Mouse (Mus musculus) lung, embryonic 16.5 days (tissue): ENCODE measurements around the gene Ybx1. TPM values are rescaled to one million over a fixed set of nuclear protein-coding genes. Genes with fewer than 3 reads are reported as not detected.

Source experiments
- ATAC-seq: fragments of 200-750 bp; cut with Nextera tagmentation; 2 replicates; pipeline ENCODE4 v1.8.0; 2017; ENCODE audit warnings: low read depth, mild to moderate bottlenecking, moderate library complexity
- H3K27ac ChIP-seq: fragments of 300-500 bp; sonication (generic); 2 replicates; pipeline ENCODE4 v1.5.1; 2014; ENCODE audit warnings: mild to moderate bottlenecking, control low read depth, low read length
- H3K27me3 ChIP-seq: fragments of 300-500 bp; sonication (generic); 2 replicates; pipeline ENCODE4 v1.6.1; 2014; ENCODE audit warnings: low read depth, low read length, mixed read lengths; ENCODE audit not compliant: control insufficient read depth, insufficient read depth
- H3K36me3 ChIP-seq: fragments of 300-500 bp; sonication (generic); 2 replicates; pipeline ENCODE4 v1.6.1; 2014; ENCODE audit warnings: low read length; ENCODE audit not compliant: control insufficient read depth, insufficient read depth
- H3K4me1 ChIP-seq: fragments of 300-500 bp; sonication (generic); replicated peaks from 2 replicates; pipeline ENCODE4 v1.6.1; 2014; ENCODE audit warnings: low read length, mixed read lengths; ENCODE audit not compliant: control insufficient read depth, insufficient read depth
- H3K4me2 ChIP-seq: fragments of 300-500 bp; sonication (generic); 2 replicates; pipeline ENCODE4 v1.6.1; 2014; ENCODE audit warnings: low read depth, low read length, control low read depth
- H3K4me3 ChIP-seq: fragments of 300-500 bp; sonication (generic); 2 replicates; pipeline ENCODE4 v1.5.1; 2014; ENCODE audit warnings: mild to moderate bottlenecking, low read length, control low read depth
- H3K9ac ChIP-seq: fragments of 300-500 bp; sonication (generic); 2 replicates; pipeline ENCODE4 v1.6.1; 2014; ENCODE audit warnings: low read length, control low read depth
- H3K9me3 ChIP-seq: fragments of 300-500 bp; sonication (generic); 2 replicates; pipeline ENCODE4 v1.6.1; 2016; ENCODE audit warnings: low read length; ENCODE audit not compliant: control insufficient read depth
- WGBS: fragments of 180-500 bp; shearing (Covaris S2); extraction: QIAGEN DNeasy Blood & Tissue Kit; methylation state at CpG from one replicate; pipeline ENCODE4 v1.1.7; 2014; 5-methylcytosine and 5-hydroxymethylcytosine counted together
- polyA plus RNA-seq: library from polyadenylated mRNA; unstranded; fragments of >200 nt; fragmentation: Nextera tagmentation; extraction: Ambion mirVana; gene quantifications from 2 replicates; pipeline ENCODE4 v1.2.1, GENCODE M21; 2015

The Ybx1 gene
- polyA plus RNA-seq, 1 experiment from 2014 or later, result 442 TPM

DNA sequence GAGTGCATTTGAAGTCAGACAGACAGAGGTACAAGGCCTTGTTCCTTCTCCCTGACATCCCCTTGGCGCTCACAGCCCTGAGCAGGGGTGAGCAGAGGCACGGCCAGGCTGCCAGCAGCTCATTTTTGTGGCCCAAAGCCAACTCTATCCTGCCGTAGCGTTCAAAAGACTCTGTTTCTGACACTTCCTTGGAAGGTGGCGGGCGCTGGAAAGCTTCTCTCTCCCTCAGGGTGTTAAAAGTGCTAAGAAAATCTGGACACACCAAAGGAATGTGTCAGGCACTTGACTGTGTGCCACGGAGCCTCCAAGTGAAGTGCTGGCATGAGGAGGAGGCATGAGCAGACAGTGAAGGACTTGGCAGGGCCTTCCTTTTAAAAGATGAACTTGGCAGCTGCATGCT is 48.8 kb downstream of the Ybx1 start:
- Histone ChIP-seq H3K36me3 (peaks cover 10% of the 10 kb centered on the region; the same call in 1 of the 2 replicates), H3K27ac (peak overlapping the region; percentile 61), H3K4me2 (no peak overlapping the region), H3K27me3 (no peaks in the 10 kb centered on the region), H3K4me1 (peaks cover 27% of the 10 kb centered on the region), H3K9me3 (no peaks in the 10 kb centered on the region), H3K9ac (peak overlapping the region; percentile 21; the same call in 1 of the 2 replicates), H3K4me3 (no peak overlapping the region)
- peak; percentile 31 for ATAC-seq
- 25% methylated on average over 7 of the region's 7 CpGs for WGBS

DNA sequence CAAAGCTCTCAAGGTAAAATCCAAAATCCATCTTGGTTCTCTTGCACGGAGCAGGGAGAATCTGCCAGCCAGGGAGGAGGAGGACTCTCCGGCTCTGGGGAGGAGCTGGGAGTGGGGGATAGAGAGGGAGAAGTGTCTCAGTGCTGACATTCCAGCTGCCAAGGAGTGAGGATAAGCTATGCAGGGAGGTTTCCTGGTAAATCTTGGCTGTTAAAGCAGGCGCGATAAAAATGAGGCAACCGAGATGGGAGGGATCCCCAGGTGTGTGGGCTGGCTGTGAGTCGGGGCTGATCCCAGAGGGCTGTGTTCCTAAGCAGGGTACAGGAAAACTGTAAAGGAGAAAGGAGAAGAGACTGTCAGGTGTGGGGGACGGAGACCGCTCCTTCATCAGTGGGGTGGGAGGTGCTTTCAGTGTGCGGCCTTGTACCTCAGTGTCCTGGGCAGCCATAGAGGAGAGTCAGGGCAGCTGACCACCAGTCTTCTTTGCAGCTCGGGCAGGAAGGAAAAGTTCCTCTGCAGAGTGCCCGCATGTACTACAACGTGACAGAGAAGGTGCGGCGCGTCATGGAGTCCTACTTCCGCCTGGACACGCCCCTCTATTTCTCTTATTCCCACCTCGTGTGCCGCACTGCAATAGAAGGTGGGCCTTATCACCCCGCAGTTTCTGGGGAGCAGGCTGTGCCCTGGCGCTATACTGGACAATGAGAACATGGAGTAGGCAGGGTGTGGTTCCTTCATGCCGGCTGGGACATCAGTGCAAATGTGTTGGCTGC is 49.8 kb downstream of the Ybx1 start:
- Histone ChIP-seq H3K9ac (no peak overlapping the region), H3K36me3 (peaks cover 10% of the 10 kb centered on the region; the same call in 1 of the 2 replicates), H3K4me3 (no peak overlapping the region), H3K27me3 (no peaks in the 10 kb centered on the region), H3K9me3 (no peaks in the 10 kb centered on the region), H3K27ac (peak overlapping the region; percentile 61; the same call in 1 of the 2 replicates), H3K4me1 (peaks cover 27% of the 10 kb centered on the region), H3K4me2 (no peak overlapping the region)
- 71% methylated on average over 22 of the region's 22 CpGs for WGBS
- peak; percentile 3; the same call in 1 of the 2 replicates for ATAC-seq

DNA sequence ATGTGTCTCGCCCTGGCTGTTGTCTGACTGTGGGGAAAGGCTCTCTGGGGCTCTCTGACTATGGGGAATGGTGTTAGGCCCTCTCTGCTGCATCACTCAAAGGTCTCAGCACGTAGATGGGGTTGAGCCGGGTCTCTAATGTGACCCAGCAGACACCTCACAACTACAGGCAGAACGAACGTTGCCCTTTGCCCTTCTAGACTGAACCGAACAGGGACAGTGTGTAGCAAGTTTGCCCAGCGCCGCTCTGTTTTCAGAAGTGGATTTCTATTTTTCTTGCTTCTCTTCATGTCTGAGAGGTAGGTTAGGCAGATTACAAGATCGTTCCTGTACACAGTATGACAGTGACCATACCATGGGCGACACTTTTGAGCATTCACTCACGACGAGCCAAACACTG is 51.8 kb downstream of the Ybx1 start:
- 90% methylated on average over 12 of the region's 12 CpGs for WGBS
- Histone ChIP-seq H3K9ac (no peak overlapping the region), H3K36me3 (peaks cover 7% of the 10 kb centered on the region; the same call in 1 of the 2 replicates), H3K4me2 (no peak overlapping the region), H3K4me3 (no peak overlapping the region), H3K27ac (no peak overlapping the region), H3K4me1 (peaks cover 21% of the 10 kb centered on the region), H3K27me3 (no peaks in the 10 kb centered on the region), H3K9me3 (no peaks in the 10 kb centered on the region)
- ATAC-seq, result no peak

DNA sequence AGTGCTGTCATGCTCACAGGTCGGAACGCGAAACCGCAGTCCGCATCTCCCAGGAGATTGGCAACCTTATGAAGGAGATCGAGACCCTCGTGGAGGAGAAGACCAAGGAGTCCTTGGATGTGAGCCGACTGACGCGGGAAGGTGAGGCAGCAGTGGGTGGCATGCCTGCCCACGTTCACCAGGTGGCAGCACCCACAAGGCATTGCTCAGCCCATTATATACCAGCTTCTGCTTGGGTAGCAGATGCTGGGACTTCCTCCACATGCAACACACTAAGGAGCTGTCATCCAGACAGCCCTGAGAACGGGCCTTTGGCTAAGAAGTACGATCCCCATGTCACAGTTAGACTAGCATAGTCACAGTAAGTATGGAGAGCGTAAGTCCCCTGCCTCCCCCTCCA is 52.7 kb downstream of the Ybx1 start:
- no peak overlapping the region for H3K4me3 ChIP-seq
- no peak overlapping the region for H3K4me2 ChIP-seq
- H3K4me1 ChIP-seq, result peaks cover 18% of the 10 kb centered on the region
- H3K9me3 ChIP-seq, result no peaks in the 10 kb centered on the region
- H3K27ac ChIP-seq, result no peak overlapping the region
- no peak for ATAC-seq
- no peaks in the 10 kb centered on the region for H3K27me3 ChIP-seq
- no peak overlapping the region for H3K9ac ChIP-seq
- H3K36me3 ChIP-seq, result peaks cover 13% of the 10 kb centered on the region
- WGBS, result 85% methylated on average over 14 of the region's 14 CpGs

DNA sequence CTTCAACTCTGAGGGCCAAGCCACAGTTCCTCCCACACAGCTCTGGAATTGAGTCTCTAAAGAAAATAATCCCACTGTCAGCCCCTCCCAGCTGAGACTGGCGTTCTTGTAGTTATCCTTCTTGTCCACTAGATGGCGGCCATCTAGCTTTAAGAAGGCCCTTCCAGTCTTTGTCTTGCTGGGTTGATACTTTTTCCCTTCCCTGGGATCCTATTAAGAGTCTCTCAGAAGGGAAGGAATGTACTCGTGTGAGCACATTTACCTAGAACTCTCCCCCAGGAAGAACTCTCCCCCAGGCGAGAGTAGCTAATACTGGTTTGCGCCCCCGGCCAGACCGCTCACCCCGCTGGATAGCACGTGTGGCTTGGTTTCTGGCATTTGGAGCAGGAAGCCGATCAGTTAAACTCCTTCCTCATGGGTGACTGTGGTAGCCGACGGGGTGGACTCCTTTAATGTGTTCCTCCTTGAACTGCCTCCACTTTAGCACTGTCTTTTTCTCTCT is 55.2 kb downstream of the Ybx1 start:
- Histone ChIP-seq H3K27me3 (no peaks in the 10 kb centered on the region), H3K9me3 (no peaks in the 10 kb centered on the region), H3K4me2 (peak overlapping the region; percentile 25), H3K4me1 (0 out of 2 replicates have a peak, but pooled peaks cover 3% of the 10 kb centered on the region), H3K4me3 (no peak overlapping the region), H3K36me3 (peaks cover 13% of the 10 kb centered on the region), H3K27ac (peak overlapping the region; percentile 29; the same call in 1 of the 2 replicates), H3K9ac (peak overlapping the region; percentile 41; the same call in 1 of the 2 replicates)
- ATAC-seq, result peak; percentile 71
- 37% methylated on average over 12 of the region's 12 CpGs for WGBS

DNA sequence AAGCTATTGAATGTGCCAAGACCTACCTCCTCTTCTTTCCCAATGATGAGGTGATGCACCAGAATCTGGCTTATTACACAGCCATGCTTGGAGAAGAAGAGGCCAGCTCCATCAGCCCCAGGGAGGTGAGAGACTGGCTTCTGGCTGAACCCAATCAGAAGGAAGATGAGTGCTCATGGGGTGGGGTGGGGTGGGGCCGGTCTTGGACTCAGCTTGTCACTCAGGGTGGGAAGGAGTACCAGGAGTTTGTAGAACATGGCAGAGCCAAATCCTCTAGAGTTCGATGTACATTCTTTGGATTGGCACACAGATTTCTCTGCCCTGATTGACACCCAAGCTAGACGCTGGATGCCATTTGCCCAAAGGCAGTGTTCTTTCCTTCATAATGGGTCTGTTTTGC is 55.7 kb downstream of the Ybx1 start:
- H3K9ac ChIP-seq, result no peak overlapping the region
- H3K4me3 ChIP-seq, result no peak overlapping the region
- WGBS, result 68% methylated on average over 3 of the region's 3 CpGs
- H3K27ac ChIP-seq, result no peak overlapping the region
- no peak overlapping the region for H3K4me2 ChIP-seq
- peaks cover 13% of the 10 kb centered on the region for H3K36me3 ChIP-seq
- H3K27me3 ChIP-seq, result no peaks in the 10 kb centered on the region
- H3K4me1 ChIP-seq, result peaks cover 3% of the 10 kb centered on the region; the same call in 1 of the 2 replicates
- ATAC-seq, result no peak
- no peaks in the 10 kb centered on the region for H3K9me3 ChIP-seq

DNA sequence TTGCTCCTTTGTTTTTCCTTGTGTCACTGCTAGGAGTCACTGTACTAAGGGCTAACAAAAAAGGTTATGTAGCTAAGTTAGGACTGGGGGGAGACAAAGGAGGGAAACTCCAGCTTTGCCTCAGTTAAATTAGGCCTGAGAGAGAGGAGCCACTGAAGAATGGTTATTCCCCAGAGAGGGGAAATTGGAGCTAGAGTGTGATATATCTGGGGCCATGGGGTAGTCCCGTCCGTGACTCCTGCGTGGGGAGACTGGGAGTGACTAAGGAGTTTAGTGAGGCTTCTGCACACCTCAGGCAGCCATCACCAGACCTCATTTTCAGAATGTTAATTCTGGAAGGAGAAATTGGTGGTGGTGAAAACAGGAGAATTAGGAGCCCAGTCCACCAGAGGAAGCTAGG is 60.1 kb downstream of the Ybx1 start:
- H3K9ac ChIP-seq, result peak overlapping the region; percentile 73
- H3K4me2 ChIP-seq, result peak overlapping the region; percentile 91
- H3K9me3 ChIP-seq, result no peaks in the 10 kb centered on the region
- no peak overlapping the region for H3K27ac ChIP-seq
- H3K4me1 ChIP-seq, result peaks cover 8% of the 10 kb centered on the region
- no peak for ATAC-seq
- H3K36me3 ChIP-seq, result peaks cover 6% of the 10 kb centered on the region
- WGBS, result 76% methylated on average over 3 of the region's 3 CpGs
- no peaks in the 10 kb centered on the region for H3K27me3 ChIP-seq
- H3K4me3 ChIP-seq, result peak overlapping the region; percentile 75

DNA sequence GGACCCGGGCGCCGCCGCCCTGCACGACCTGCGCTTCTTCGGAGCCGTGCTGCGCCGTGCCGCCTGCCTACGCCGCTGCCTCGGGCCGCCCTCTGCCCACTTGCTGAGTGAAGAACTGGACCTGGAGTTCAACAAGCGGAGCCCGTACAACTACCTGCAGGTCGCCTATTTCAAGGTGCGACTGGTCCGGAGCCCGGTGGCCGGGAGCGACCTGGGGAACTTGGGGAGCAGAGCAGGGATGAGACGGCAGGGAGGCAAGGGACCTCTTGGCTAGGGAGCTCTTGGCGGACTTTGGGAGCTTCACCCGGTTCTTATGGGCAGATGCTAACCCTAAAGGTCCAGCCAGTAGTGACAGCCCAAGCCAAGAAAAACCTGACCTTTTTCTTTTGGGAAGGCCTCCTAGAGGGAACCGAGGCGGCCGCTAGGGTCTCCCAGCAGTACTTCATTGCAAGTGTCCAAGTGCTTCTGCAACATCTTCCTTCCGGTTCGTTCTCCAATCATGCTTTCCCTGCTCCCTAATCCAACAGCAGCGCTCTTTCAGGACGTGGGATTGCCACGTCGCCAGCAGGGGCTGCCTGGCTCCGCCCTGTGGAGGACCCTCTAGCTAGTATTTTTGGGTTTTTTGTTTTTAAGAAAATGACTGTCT is 61.0 kb downstream of the Ybx1 start:
- Histone ChIP-seq H3K4me2 (peak overlapping the region; percentile 91), H3K27me3 (no peaks in the 10 kb centered on the region), H3K9ac (peak overlapping the region; percentile 73), H3K36me3 (peaks cover 9% of the 10 kb centered on the region), H3K27ac (peak overlapping the region; percentile 73), H3K9me3 (no peaks in the 10 kb centered on the region), H3K4me3 (peak overlapping the region; percentile 75), H3K4me1 (peaks cover 7% of the 10 kb centered on the region)
- peak; percentile 47 for ATAC-seq
- 0% methylated on average over 36 of the region's 36 CpGs for WGBS
